Comparison of ENCODE assay signal across 8 mouse cellular contexts in genomic region chr7:81933601-81934266, GRCm38 (mm10). TPM values are rescaled to one million over a fixed set of nuclear protein-coding genes. Genes with fewer than 3 reads are reported as not detected.
A peak's percentile ranks its signal among the peaks of the same experiment; 100 is the strongest.
DNase-seq lines count a peak whose midpoint lies in the region; ATAC-seq and TF ChIP-seq lines count a peak whose summit lies in the region.

No protein-coding gene starts in this region.

- peaks cover 53% of the 10 kb centered on the region for H3K27me3 ChIP-seq in E14TG2a.4 (ENCODE audit: insufficient read depth, low read length)
- H3K27me3 ChIP-seq in forebrain, embryonic 13.5 days, result no peaks in the 10 kb centered on the region
- H3K27me3 ChIP-seq in heart, postnatal 0 days (ENCODE audit: control insufficient read depth, insufficient read depth, low read length), result 0 out of 2 replicates have a peak, but pooled peaks cover 8% of the 10 kb centered on the region
- H3K27me3 ChIP-seq in liver, embryonic 15.5 days, result peaks cover 78% of the 10 kb centered on the region
- no peaks in the 10 kb centered on the region for H3K27me3 ChIP-seq in neural tube, embryonic 14.5 days (ENCODE audit: control insufficient read depth, insufficient read depth, low read length)

- no peak for TF ChIP-seq EP300 in heart, postnatal 0 days (IDR thresholded peaks at IDR 0.05; ENCODE audit: low read depth)

- H3K4me2 ChIP-seq in forebrain, embryonic 13.5 days, result peak overlapping the region; percentile 75
- peak overlapping the region; percentile 98 for H3K4me2 ChIP-seq in heart, postnatal 0 days (ENCODE audit: low read depth, low read length)
- H3K4me2 ChIP-seq in liver, embryonic 15.5 days, result peak overlapping the region; percentile 62
- peak overlapping the region; percentile 90 for H3K4me2 ChIP-seq in neural tube, embryonic 14.5 days (ENCODE audit: low read depth, low read length)

- peaks cover 2% of the 10 kb centered on the region; the same call in 1 of the 2 replicates for H3K9me3 ChIP-seq in E14TG2a.4 (ENCODE audit: low read length)
- no peaks in the 10 kb centered on the region for H3K9me3 ChIP-seq in forebrain, embryonic 13.5 days (replicated peaks)
- H3K9me3 ChIP-seq in heart, postnatal 0 days (replicated peaks; ENCODE audit: control insufficient read depth, low read length), result no peaks in the 10 kb centered on the region
- no peaks in the 10 kb centered on the region for H3K9me3 ChIP-seq in liver, embryonic 15.5 days (replicated peaks)
- no peaks in the 10 kb centered on the region for H3K9me3 ChIP-seq in neural tube, embryonic 14.5 days (ENCODE audit: control insufficient read depth, low read length)

- peak overlapping the region; percentile 33 for H3K27ac ChIP-seq in brown adipose tissue, adult 24 weeks (replicated peaks; ENCODE audit: low read depth, low read length)
- peak overlapping the region; percentile 99 for H3K27ac ChIP-seq in forebrain, embryonic 13.5 days
- H3K27ac ChIP-seq in heart, postnatal 0 days (ENCODE audit: low read depth), result peak overlapping the region; percentile 84
- no peak overlapping the region for H3K27ac ChIP-seq in liver, embryonic 15.5 days (replicated peaks)
- H3K27ac ChIP-seq in neural tube, embryonic 14.5 days (ENCODE audit: low read depth, low read length), result peak overlapping the region; percentile 98

- H3K36me3 ChIP-seq in E14TG2a.4 (ENCODE audit: insufficient read depth, low read length), result no peaks in the 10 kb centered on the region
- H3K36me3 ChIP-seq in forebrain, embryonic 13.5 days (ENCODE audit: poor library complexity, severe bottlenecking), result no peaks in the 10 kb centered on the region
- no peaks in the 10 kb centered on the region for H3K36me3 ChIP-seq in heart, postnatal 0 days (replicated peaks; ENCODE audit: control insufficient read depth, insufficient read depth, low read length)
- H3K36me3 ChIP-seq in liver, embryonic 15.5 days (replicated peaks), result no peaks in the 10 kb centered on the region
- no peaks in the 10 kb centered on the region for H3K36me3 ChIP-seq in neural tube, embryonic 14.5 days (ENCODE audit: control insufficient read depth, insufficient read depth, low read length)

- peak overlapping the region; percentile 98 for H3K9ac ChIP-seq in forebrain, embryonic 13.5 days
- H3K9ac ChIP-seq in heart, postnatal 0 days (replicated peaks; ENCODE audit: low read depth, low read length), result peak overlapping the region; percentile 89
- no peak overlapping the region for H3K9ac ChIP-seq in liver, embryonic 15.5 days
- peak overlapping the region; percentile 99 for H3K9ac ChIP-seq in neural tube, embryonic 14.5 days (replicated peaks; ENCODE audit: low read depth, low read length)

- TF ChIP-seq CTCF in E14TG2a.4 (conservative IDR thresholded peaks at IDR 0.05; ENCODE audit: low read length), result no peak
- no peak for TF ChIP-seq CTCF in heart, postnatal 0 days (IDR thresholded peaks at IDR 0.05; ENCODE audit: low read depth)

- H3K4me1 ChIP-seq in E14TG2a.4 (replicated peaks; ENCODE audit: low read depth, low read length), result peaks cover 8% of the 10 kb centered on the region; the same call in 1 of the 2 replicates
- no peaks in the 10 kb centered on the region for H3K4me1 ChIP-seq in brown adipose tissue, adult 24 weeks (ENCODE audit: control insufficient read depth, insufficient read depth, insufficient read length, low read length)
- H3K4me1 ChIP-seq in forebrain, embryonic 13.5 days, result peaks cover 40% of the 10 kb centered on the region
- peaks cover 9% of the 10 kb centered on the region; the same call in 1 of the 2 replicates for H3K4me1 ChIP-seq in heart, postnatal 0 days (ENCODE audit: control insufficient read depth, insufficient read depth)
- peaks cover 3% of the 10 kb centered on the region; the same call in 1 of the 2 replicates for H3K4me1 ChIP-seq in liver, embryonic 15.5 days (replicated peaks)
- peaks cover 25% of the 10 kb centered on the region for H3K4me1 ChIP-seq in neural tube, embryonic 14.5 days (ENCODE audit: control insufficient read depth, insufficient read depth, low read length)

- ATAC-seq in forebrain, embryonic 13.5 days, result peak; percentile 76
- peak; percentile 84 for ATAC-seq in heart, postnatal 0 days (ENCODE audit: insufficient read depth, low read depth)
- no peak for ATAC-seq in liver, embryonic 15.5 days (ENCODE audit: insufficient read depth)
- ATAC-seq in neural tube, embryonic 14.5 days (ENCODE audit: low read depth), result peak; percentile 81

- peak; percentile 39 for DNase-seq in heart, postnatal 0 days (ENCODE audit: low spot score)
- peak; percentile 62 to 80 for DNase-seq in kidney, postnatal 25 days
- peak; percentile 15 to 57 for DNase-seq in thymus, postnatal 10 days (ENCODE audit: low spot score in 2 of 2)

- WGBS in forebrain, embryonic 13.5 days, result 0% methylated on average over 77 of the region's 103 CpGs
- under 1% methylated on average over 94 of the region's 103 CpGs for WGBS in heart, postnatal 0 days
- WGBS in liver, embryonic 15.5 days (ENCODE audit: insufficient replicate concordance), result 1% methylated on average over 99 of the region's 103 CpGs
- under 1% methylated on average over 89 of the region's 103 CpGs for WGBS in neural tube, embryonic 14.5 days

- H3K4me3 ChIP-seq in E14TG2a.4 (replicated peaks; ENCODE audit: low read length), result peak overlapping the region; percentile 81
- peak overlapping the region; percentile 85 for H3K4me3 ChIP-seq in brown adipose tissue, adult 24 weeks (ENCODE audit: insufficient read depth, low read depth, low read length)
- H3K4me3 ChIP-seq in forebrain, embryonic 13.5 days, result peak overlapping the region; percentile 87
- peak overlapping the region; percentile 96 for H3K4me3 ChIP-seq in heart, postnatal 0 days (ENCODE audit: low read depth, low read length)
- H3K4me3 ChIP-seq in liver, embryonic 15.5 days (replicated peaks), result peak overlapping the region; percentile 50
- peak overlapping the region; percentile 98 for H3K4me3 ChIP-seq in neural tube, embryonic 14.5 days (ENCODE audit: low read depth, low read length)

RNA-seq across cellular contexts. Expression of gene Hdgfl3, which starts 0.5 kb away (rescaled TPM):
- 2.6 and 3.1 TPM in 2 replicates for polyA plus RNA-seq in brown adipose tissue, adult 24 weeks (2012; ENCODE audit: insufficient read depth, insufficient read length, missing spikeins)
- polyA plus RNA-seq in forebrain, embryonic 13.5 days (2015; fragmentation: Nextera tagmentation; extraction: Ambion mirVana), result 51.3 and 55.3 TPM in 2 replicates
- 10.2 and 16.1 TPM in 2 replicates for total RNA-seq in heart, postnatal 0 days (2014; rRNA removed; ENCODE audit: low replicate concordance)
- 7.1 and 7.3 TPM in 2 replicates for polyA plus RNA-seq in heart, postnatal 0 days (2015; fragmentation: Nextera tagmentation; extraction: Ambion mirVana)
- polyA plus RNA-seq in liver, embryonic 15.5 days (2015; fragmentation: Nextera tagmentation; extraction: Ambion mirVana), result 0.41 and 0.51 TPM in 2 replicates
- 90.7 and 93.2 TPM in 2 replicates for polyA plus RNA-seq in neural tube, embryonic 14.5 days (2014; fragmentation: Nextera tagmentation; extraction: Ambion mirVana)

RNA-seq across cellular contexts. Expression of gene Bnc1, which starts 58.4 kb away (rescaled TPM):
- polyA plus RNA-seq in brown adipose tissue, adult 24 weeks (2012; ENCODE audit: insufficient read depth, insufficient read length, missing spikeins), result not detected in 2 replicates
- not detected in 2 replicates for polyA plus RNA-seq in forebrain, embryonic 13.5 days (2015; fragmentation: Nextera tagmentation; extraction: Ambion mirVana)
- 3.0 and 4.7 TPM in 2 replicates for total RNA-seq in heart, postnatal 0 days (2014; rRNA removed; ENCODE audit: low replicate concordance)
- 0.95 and 1.2 TPM in 2 replicates for polyA plus RNA-seq in heart, postnatal 0 days (2015; fragmentation: Nextera tagmentation; extraction: Ambion mirVana)
- polyA plus RNA-seq in liver, embryonic 15.5 days (2015; fragmentation: Nextera tagmentation; extraction: Ambion mirVana), result 0.24 and 0.36 TPM in 2 replicates
- 0.11 and 5.6 TPM in 2 replicates for polyA plus RNA-seq in neural tube, embryonic 14.5 days (2014; fragmentation: Nextera tagmentation; extraction: Ambion mirVana)
